Mouse (Mus musculus) G1E (cell line): ENCODE data around the gene Stil.

Experiments
- CTCF ChIP-seq: IDR thresholded peaks from 2 replicates; pipeline ENCODE4 v1.5.1; 2012; ENCODE audit warnings: low read depth, low read length, inconsistent platforms, mixed read lengths
- GATA1 ChIP-seq: IDR thresholded peaks from 2 replicates; pipeline ENCODE4 v1.6.1; 2012; ENCODE audit warnings: borderline replicate concordance, low read length, inconsistent platforms, mixed read lengths

DNA sequence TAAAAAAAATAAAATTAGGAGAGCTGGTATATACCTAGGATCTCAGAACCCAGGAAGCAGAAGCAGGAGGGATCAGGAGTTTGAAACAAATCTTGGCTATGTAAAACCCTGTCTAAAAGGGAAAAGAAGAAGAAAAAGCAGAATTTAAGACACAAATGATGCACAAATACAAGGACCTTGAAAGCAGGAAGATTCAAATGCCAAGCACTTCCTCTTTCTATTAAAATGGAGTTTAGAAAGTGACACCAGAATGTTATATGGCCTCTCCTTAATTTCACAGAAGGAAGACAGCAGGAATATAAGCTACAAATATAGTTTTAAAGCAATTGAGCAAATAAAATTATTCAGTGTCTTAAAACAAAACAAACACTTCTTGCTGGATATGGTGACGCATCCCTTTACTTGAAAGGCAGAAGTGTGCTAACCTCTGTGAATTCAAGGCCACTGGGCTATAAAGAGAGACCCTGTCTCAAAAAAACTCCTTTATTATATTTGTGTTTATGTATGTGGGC lies 26.7 kb upstream of the Stil start:
- TF ChIP-seq CTCF: no peak
- TF ChIP-seq GATA1: no peak
